Mouse (Mus musculus): ENCODE data around the gene 5430403G16Rik. TPM values are rescaled to one million over a fixed set of nuclear protein-coding genes. Genes with fewer than 3 reads are reported as not detected.
"Not testable (repeated sequence)": the region's sequence is repeated elsewhere in the genome, so short reads cannot be mapped to it uniquely, and the experiment has no call there.

Gene 5430403G16Rik
- polyA plus RNA-seq (2016; fragmentation: Nextera tagmentation; extraction: Ambion mirVana) = 1.4 and 2.6 TPM in 2 replicates

GRCm38 (mm10) chr5:109690537-109691201 lies at the start of gene 5430403G16Rik:
TSS of gene 5430403G16Rik (minus strand) at chr5:109691041.
- H3K9me3 ChIP-seq; H3K4me1 ChIP-seq; H3K36me3 ChIP-seq; H3K27me3 ChIP-seq (ENCODE audit: insufficient read depth, poor library complexity, severe bottlenecking): not testable (repeated sequence)
- Histone ChIP-seq H3K4me3 (peak within 1 kb of the TSS; percentile 76), H3K27ac (peak within 1 kb of the TSS; percentile 86)
- peak; percentile 94 for DNase-seq (ENCODE audit: low spot score)
- WGBS = under 1% methylated on average over 26 of the region's 26 CpGs

GRCm38 (mm10) chr5:109717341-109717740 lies 26.5 kb upstream of the 5430403G16Rik start:
- not testable (repeated sequence) for H3K4me1 ChIP-seq; H3K9me3 ChIP-seq; H3K4me3 ChIP-seq; DNase-seq (ENCODE audit: low spot score); H3K27ac ChIP-seq; H3K36me3 ChIP-seq; H3K27me3 ChIP-seq (ENCODE audit: insufficient read depth, poor library complexity, severe bottlenecking)
- WGBS = 71% methylated on average over 3 of the region's 3 CpGs

- DNase-seq (ENCODE audit: low spot score); H3K4me1 ChIP-seq; H3K27me3 ChIP-seq (ENCODE audit: insufficient read depth, poor library complexity, severe bottlenecking); H3K9me3 ChIP-seq; H3K36me3 ChIP-seq; H3K27ac ChIP-seq: not testable (repeated sequence)
- H3K4me3 ChIP-seq = peak overlapping the region; percentile 76
- WGBS = 53% methylated on average over 5 of the region's 5 CpGs
These were observed 544 bp upstream of the 5430403G16Rik start for GRCm38 (mm10) chr5:109691205-109691965.

- Histone ChIP-seq H3K4me3 (no peak overlapping the region), H3K4me1 (no peaks in the 10 kb centered on the region), H3K27me3 (ENCODE audit: insufficient read depth, poor library complexity, severe bottlenecking) (no peaks in the 10 kb centered on the region), H3K36me3 (no peaks in the 10 kb centered on the region), H3K9me3 (peaks cover 5% of the 10 kb centered on the region; the same call in 1 of the 2 replicates), H3K27ac (no peak overlapping the region)
- DNase-seq (ENCODE audit: low spot score) = no peak
- WGBS = 71% methylated on average over 4 of the region's 4 CpGs
These were observed 7.9 kb downstream of the 5430403G16Rik start for GRCm38 (mm10) chr5:109682921-109683320.

Other genes with a start within 250 kb of the 5430403G16Rik start
- 7.5 and 9.3 TPM in 2 replicates for gene Crlf2, start 132.0 kb downstream of the 5430403G16Rik start, polyA plus RNA-seq (2016; fragmentation: Nextera tagmentation; extraction: Ambion mirVana)
- 5.0 and 7.9 TPM in 2 replicates for gene 4930522L14Rik, start 60.8 kb upstream of the 5430403G16Rik start, polyA plus RNA-seq (2016; fragmentation: Nextera tagmentation; extraction: Ambion mirVana)
- 0.40 and 0.59 TPM in 2 replicates for gene Gm15446, start 232.4 kb upstream of the 5430403G16Rik start, polyA plus RNA-seq (2016; fragmentation: Nextera tagmentation; extraction: Ambion mirVana)

All from heart, embryonic 10.5 days (tissue).